Mouse (Mus musculus) thymus, adult 2 months (tissue): ENCODE data around the gene Pars2.

Experiments
- CTCF ChIP-seq: fragments of 200-500 bp; IDR thresholded peaks from 2 replicates; pipeline ENCODE4 v1.5.1; 2012; ENCODE audit warnings: mild to moderate bottlenecking, control low read depth, low read length, moderate library complexity, borderline replicate concordance; ENCODE audit not compliant: control insufficient read depth, poor library complexity, insufficient read depth; ENCODE audit errors: extremely low read depth
- POLR2A ChIP-seq: fragments of 200-500 bp; IDR thresholded peaks from 2 replicates; pipeline ENCODE4 v1.6.1; 2012; ENCODE audit warnings: mild to moderate bottlenecking, low read length, control low read depth, moderate library complexity; ENCODE audit not compliant: control insufficient read depth, poor library complexity, insufficient read depth; ENCODE audit errors: extremely low read depth

GRCm38 (mm10) chr4:106665673-106666072 is 14.8 kb downstream of the Pars2 start:
- no peak for TF ChIP-seq POLR2A
- no peak for TF ChIP-seq CTCF
